26 mouse cellular contexts compared by ENCODE assay signal in genomic region chr14:86470462-86470861, GRCm38 (mm10).
A peak's percentile ranks its signal among the peaks of the same experiment; 100 is the strongest.
DNase-seq lines count a peak whose midpoint lies in the region; ATAC-seq lines count a peak whose summit lies in the region.
"Had no signal": no experiment of that assay in that cellular context is flagged by ENCODE, and none has a peak within 500 bp of the region (broad histone marks: within the 10 kb centered on the region; RNA-seq: fewer than 3 reads in every experiment).

No protein-coding gene starts in this region.

- intact Hi-C loops in left cerebral cortex, postnatal 25 days (cut with DNase I): no loop called here

- ATAC-seq in heart, embryonic 14.5 days (ENCODE audit: insufficient number of reproducible peaks, insufficient read depth, low FRiP score, low read depth): no peak
- no peak for ATAC-seq in kidney, embryonic 15.5 days (replicated peaks; ENCODE audit: low FRiP score)
- ATAC-seq: forebrain, embryonic 13.5 days; hindbrain, embryonic 16.5 days; midbrain, embryonic 16.5 days had no signal

- H3K27ac ChIP-seq in heart, embryonic 14.5 days (replicated peaks in 1 of 2; ENCODE audit: control insufficient read depth in 1 of 2, insufficient read depth in 1 of 2, low read depth in 2 of 2, low read length in 2 of 2): peak overlapping the region; percentile 58 to 64; a peak in 3 of 4 replicates
- H3K27ac ChIP-seq in kidney, embryonic 15.5 days: 0 out of 2 replicates have a peak overlapping the region, but pooled peaks have one; percentile 18
- H3K27ac ChIP-seq: forebrain, embryonic 13.5 days; limb, embryonic 10.5 days; limb, embryonic 15.5 days; liver, embryonic 14.5 days; lung, embryonic 15.5 days; stomach, embryonic 15.5 days had no signal

- H3K36me3 ChIP-seq in heart, embryonic 14.5 days (ENCODE audit: control insufficient read depth, insufficient read depth, low read length): no peaks in the 10 kb centered on the region
- H3K36me3 ChIP-seq in kidney, embryonic 15.5 days: no peaks in the 10 kb centered on the region
- H3K36me3 ChIP-seq: G1E; limb, embryonic 10.5 days; limb, embryonic 15.5 days; lung, embryonic 15.5 days; stomach, embryonic 15.5 days had no signal

- H3K27me3 ChIP-seq in heart, embryonic 14.5 days (ENCODE audit: control insufficient read depth, insufficient read depth, low read length): no peaks in the 10 kb centered on the region
- no peaks in the 10 kb centered on the region for H3K27me3 ChIP-seq in kidney, embryonic 15.5 days
- H3K27me3 ChIP-seq: limb, embryonic 15.5 days; lung, embryonic 15.5 days; stomach, embryonic 15.5 days had no signal

- no peak overlapping the region for H3K9ac ChIP-seq in heart, embryonic 14.5 days (ENCODE audit: low read length)
- no peak overlapping the region for H3K9ac ChIP-seq in kidney, embryonic 15.5 days
- H3K9ac ChIP-seq: forebrain, embryonic 13.5 days; limb, embryonic 15.5 days; liver, embryonic 14.5 days; lung, embryonic 15.5 days; stomach, embryonic 15.5 days had no signal

- no peaks in the 10 kb centered on the region for H3K9me3 ChIP-seq in heart, embryonic 14.5 days (ENCODE audit: control insufficient read depth, low read length)
- H3K9me3 ChIP-seq in kidney, embryonic 15.5 days (replicated peaks): no peaks in the 10 kb centered on the region
- H3K9me3 ChIP-seq: forebrain, embryonic 13.5 days; limb, embryonic 10.5 days; limb, embryonic 15.5 days; lung, embryonic 15.5 days; stomach, embryonic 15.5 days had no signal

- no peak overlapping the region for H3K4me3 ChIP-seq in heart, embryonic 14.5 days (ENCODE audit: control insufficient read depth in 1 of 2, insufficient read depth in 1 of 2, low read depth in 1 of 2, low read length in 2 of 2)
- H3K4me3 ChIP-seq in kidney, embryonic 15.5 days (replicated peaks): no peak overlapping the region
- H3K4me3 ChIP-seq: forebrain, embryonic 13.5 days; limb, embryonic 10.5 days; limb, embryonic 15.5 days; lung, embryonic 15.5 days; stomach, embryonic 15.5 days had no signal

- peaks cover 10 to 24% of the 10 kb centered on the region in 2 experiments for H3K4me1 ChIP-seq in heart, embryonic 14.5 days (ENCODE audit: control insufficient read depth in 2 of 2, insufficient read depth in 2 of 2, low read length in 2 of 2)
- H3K4me1 ChIP-seq in kidney, embryonic 15.5 days: no peaks in the 10 kb centered on the region
- H3K4me1 ChIP-seq: limb, embryonic 15.5 days; stomach, embryonic 15.5 days had no signal

- H3K4me2 ChIP-seq in heart, embryonic 14.5 days (ENCODE audit: low read length): peak overlapping the region; percentile 13
- no peak overlapping the region for H3K4me2 ChIP-seq in kidney, embryonic 15.5 days
- H3K4me2 ChIP-seq: forebrain, embryonic 13.5 days; limb, embryonic 15.5 days; lung, embryonic 15.5 days; midbrain, embryonic 11.5 days; stomach, embryonic 15.5 days had no signal

- WGBS in heart, embryonic 14.5 days: 21% methylated on average over 4 of the region's 4 CpGs
- WGBS in kidney, embryonic 15.5 days: 51% methylated on average over 4 of the region's 4 CpGs

- peak; percentile 70 for DNase-seq in heart, adult 11 months
- no peak for DNase-seq in heart, adult 9 months (ENCODE audit: low spot score in 2 of 2)
- DNase-seq in heart, adult 8-10 months (ENCODE audit: low spot score): no peak
- no peak for DNase-seq in kidney, adult 8-10 months
- peak; percentile 48 for DNase-seq in kidney, postnatal 14 days
- DNase-seq in left cerebral cortex, postnatal 25 days (ENCODE audit: low spot score in 2 of 2): no peak
- DNase-seq: adrenal gland, adult 8-10 months; cerebellum, adult 2 months; cerebellum, postnatal 14 days; gastrocnemius, postnatal 14 days; layer of hippocampus, postnatal 36 days; lung, postnatal 36 days; right cerebral cortex, postnatal 25 days; thymus, postnatal 14 days had no signal

Comparison
In these comparisons a context has a peak if more than half of its experiments do, and no peak if none do; other contexts are left out.
1. DNase-seq: peak in heart, adult 11 months (single experiment) and kidney, postnatal 14 days (single experiment); none in heart, adult 9 months (0 of 2), heart, adult 8-10 months (single experiment), kidney, adult 8-10 months (0 of 2) and left cerebral cortex, postnatal 25 days (0 of 2).